12 mouse cellular contexts compared by ENCODE assay signal in genomic region chr19:16447832-16448621, GRCm38 (mm10). TPM values are rescaled to one million over a fixed set of nuclear protein-coding genes. Genes with fewer than 3 reads are reported as not detected.
DNase-seq lines count a peak whose midpoint lies in the region; ATAC-seq lines count a peak whose summit lies in the region.
"Had no signal": no experiment of that assay in that cellular context is flagged by ENCODE, and none has a peak within 500 bp of the region (broad histone marks: within the 10 kb centered on the region; RNA-seq: fewer than 3 reads in every experiment).

No protein-coding gene starts in this region.

- H3K27ac ChIP-seq in hindbrain, embryonic 15.5 days (replicated peaks) = no peak overlapping the region
- H3K27ac ChIP-seq in hindbrain, embryonic 12.5 days = no peak overlapping the region
- H3K27ac ChIP-seq: embryonic facial prominence, embryonic 13.5 days; limb, embryonic 13.5 days had no signal

- WGBS in hindbrain, embryonic 15.5 days = 78% methylated on average over 6 of the region's 6 CpGs
- WGBS in hindbrain, embryonic 12.5 days = 86% methylated on average over 6 of the region's 6 CpGs

- DNase-seq in 3T3-L1 (ENCODE audit: low read depth, low spot score) = peak; percentile 30
- peak; percentile 83 for DNase-seq in adrenal gland, postnatal 14 days
- DNase-seq in kidney, postnatal 25 days = peak; percentile 68 to 79
- no peak for DNase-seq in left cerebral cortex, adult 9 months (ENCODE audit: low spot score in 2 of 2)
- no peak for DNase-seq in heart, adult 8-10 months (ENCODE audit: low spot score)
- DNase-seq: gastrocnemius, postnatal 36 days had no signal

- peak; percentile 54; the same call in 1 of the 2 replicates for ATAC-seq in hindbrain, embryonic 15.5 days (ENCODE audit: low FRiP score, low read depth)
- no peak for ATAC-seq in hindbrain, embryonic 12.5 days (ENCODE audit: low FRiP score)
- ATAC-seq in monocyte, adult 5-6 weeks (replicated peaks; ENCODE audit: insufficient number of reproducible peaks, low FRiP score, low TSS enrichment, poor library complexity, severe bottlenecking) = no peak

- H3K9me3 ChIP-seq in hindbrain, embryonic 15.5 days = no peaks in the 10 kb centered on the region
- H3K9me3 ChIP-seq in hindbrain, embryonic 12.5 days (replicated peaks) = no peaks in the 10 kb centered on the region
- H3K9me3 ChIP-seq: embryonic facial prominence, embryonic 13.5 days; limb, embryonic 13.5 days had no signal

- 0 out of 2 replicates have a peak, but pooled peaks cover 4% of the 10 kb centered on the region for H3K4me1 ChIP-seq in hindbrain, embryonic 15.5 days (replicated peaks)
- H3K4me1 ChIP-seq in hindbrain, embryonic 12.5 days = no peaks in the 10 kb centered on the region
- H3K4me1 ChIP-seq: limb, embryonic 13.5 days had no signal

- no peak overlapping the region for H3K4me3 ChIP-seq in hindbrain, embryonic 15.5 days
- no peak overlapping the region for H3K4me3 ChIP-seq in hindbrain, embryonic 12.5 days
- H3K4me3 ChIP-seq: embryonic facial prominence, embryonic 13.5 days; limb, embryonic 13.5 days had no signal

- H3K4me2 ChIP-seq in hindbrain, embryonic 15.5 days = no peak overlapping the region
- no peak overlapping the region for H3K4me2 ChIP-seq in hindbrain, embryonic 12.5 days (replicated peaks)
- H3K4me2 ChIP-seq: embryonic facial prominence, embryonic 13.5 days; limb, embryonic 13.5 days had no signal

- H3K36me3 ChIP-seq in hindbrain, embryonic 15.5 days = no peaks in the 10 kb centered on the region
- no peaks in the 10 kb centered on the region for H3K36me3 ChIP-seq in hindbrain, embryonic 12.5 days
- H3K36me3 ChIP-seq: embryonic facial prominence, embryonic 13.5 days; limb, embryonic 13.5 days had no signal

- no peak overlapping the region for H3K9ac ChIP-seq in hindbrain, embryonic 15.5 days
- H3K9ac ChIP-seq in hindbrain, embryonic 12.5 days = no peak overlapping the region
- H3K9ac ChIP-seq: embryonic facial prominence, embryonic 13.5 days; limb, embryonic 13.5 days had no signal

- H3K27me3 ChIP-seq in hindbrain, embryonic 15.5 days = no peaks in the 10 kb centered on the region
- no peaks in the 10 kb centered on the region for H3K27me3 ChIP-seq in hindbrain, embryonic 12.5 days
- H3K27me3 ChIP-seq: CH12.LX; embryonic facial prominence, embryonic 13.5 days; limb, embryonic 13.5 days had no signal

RNA-seq across cellular contexts. Expression of gene Gna14, which starts 12.5 kb away (rescaled TPM):
- 0.60 and 0.77 TPM in 2 replicates for polyA plus RNA-seq in hindbrain, embryonic 15.5 days (2015; fragmentation: Nextera tagmentation; extraction: Ambion mirVana)
- 0.78 and 0.80 TPM in 2 replicates for polyA plus RNA-seq in hindbrain, embryonic 12.5 days (2016; fragmentation: Nextera tagmentation; extraction: Ambion mirVana)
- total RNA-seq in adrenal gland, postnatal 14 days (2021) = 49.5 and 50.5 TPM in 2 replicates
- total RNA-seq in monocyte, adult 5-6 weeks (2017) = 0.39 to 2.8 TPM in 2 of 3 replicates, not detected in the other
- total RNA-seq in heart, adult 8-10 months (2022) = under 1 TPM; 0.23 to 0.59 (median 0.39) TPM

Comparison
In these comparisons a context has a peak if more than half of its experiments do, and no peak if none do; other contexts are left out.
1. DNase-seq: peak in 3T3-L1 (single experiment), adrenal gland, postnatal 14 days (single experiment) and kidney, postnatal 25 days (2 of 2); none in left cerebral cortex, adult 9 months (0 of 2) and heart, adult 8-10 months (single experiment).
2. RNA of gene Gna14, which starts 12.5 kb away (total RNA-seq): 49.5 to 50.5 TPM in adrenal gland, postnatal 14 days; 0.23 to 0.59 TPM in heart, adult 8-10 months and 0.39 to 2.8 TPM in monocyte, adult 5-6 weeks; every median in the first group is over 10 times any median in the second.